Mouse (Mus musculus) spleen, adult 10 weeks (tissue): ENCODE results near the gene Matk. TPM values are rescaled to one million over a fixed set of nuclear protein-coding genes. Genes with fewer than 3 reads are reported as not detected.

Source experiments
- polyA plus RNA-seq: library from polyadenylated mRNA; stranded (reverse); fragments of 350-450 nt; fragmentation: Illumina TruSeq; extraction: RNeasy Lipid Tissue Mini Kit (QIAGEN cat#74804); gene quantifications from one replicate; pipeline ENCODE4 v1.2.3, GENCODE M21; 2015; ENCODE audit warnings: low replicate concordance; ENCODE audit not compliant: insufficient read depth

Gene Matk
- polyA plus RNA-seq = 4.6 TPM

GRCm38 (mm10) chr10:81252424-81253419 lies at the start of gene Matk:
Matk (plus strand) TSS chr10:81252935.

GRCm38 (mm10) chr10:81230438-81231332 lies 22.1 kb upstream of the Matk start, which contains the start of gene Atcay:
Atcay (minus strand) TSS chr10:81230833.

GRCm38 (mm10) chr10:81232580-81233225 lies 20.0 kb upstream of the Matk start, which contains the start of gene Zfr2:
Zfr2 (plus strand) TSS chr10:81233155.

GRCm38 (mm10) chr10:81266211-81267105 lies 13.7 kb downstream of the Matk start, which contains the start of the genes Mrpl54 and Apba3:
Mrpl54 (minus strand) TSS chr10:81266934.
Apba3 (plus strand) TSS chr10:81266960.

GRCm38 (mm10) chr10:81291511-81292104 lies 38.9 kb downstream of the Matk start, which contains the start of gene Tjp3:
Tjp3 (minus strand) TSS chr10:81291581.

GRCm38 (mm10) chr10:81292554-81293333 lies 40.0 kb downstream of the Matk start, which contains the start of gene Pip5k1c:
Pip5k1c (plus strand) TSS chr10:81292963.

Other genes starting within 250 kb of the Matk start
- 1.0 TPM for gene Gng7, start 238.0 kb upstream of the Matk start, polyA plus RNA-seq
- not detected for gene Diras1, start 227.3 kb upstream of the Matk start, polyA plus RNA-seq
- 3.3 TPM for gene Slc39a3, start 215.5 kb upstream of the Matk start, polyA plus RNA-seq
- 21.1 TPM for gene Sgta, start 192.8 kb upstream of the Matk start, polyA plus RNA-seq
- 4.1 TPM for gene Thop1, start 182.9 kb upstream of the Matk start, polyA plus RNA-seq
- not detected for gene Creb3l3, start 154.1 kb upstream of the Matk start, polyA plus RNA-seq
- gene Map2k2, start 147.0 kb upstream of the Matk start, polyA plus RNA-seq = 27.7 TPM
- 14.0 TPM for gene Zbtb7a, start 117.7 kb upstream of the Matk start, polyA plus RNA-seq
- gene Pias4, start 85.0 kb upstream of the Matk start, polyA plus RNA-seq = 10.8 TPM
- 451 TPM for gene Eef2, start 76.3 kb upstream of the Matk start, polyA plus RNA-seq
- gene Dapk3, start 69.9 kb upstream of the Matk start, polyA plus RNA-seq = 8.6 TPM
- not detected for gene 4930442H23Rik, start 69.1 kb upstream of the Matk start, polyA plus RNA-seq
- not detected for gene Nmrk2, start 50.9 kb upstream of the Matk start, polyA plus RNA-seq
- 1.2 TPM for gene Atcay, start 22.1 kb upstream of the Matk start, polyA plus RNA-seq
- 1.5 TPM for gene Zfr2, start 19.8 kb upstream of the Matk start, polyA plus RNA-seq
- gene Mrpl54, start 14.0 kb downstream of the Matk start, polyA plus RNA-seq = 28.9 TPM
- gene Apba3, start 14.0 kb downstream of the Matk start, polyA plus RNA-seq = 11.9 TPM
- 2.6 TPM for gene Tjp3, start 38.6 kb downstream of the Matk start, polyA plus RNA-seq
- gene Pip5k1c, start 40.0 kb downstream of the Matk start, polyA plus RNA-seq = 26.7 TPM
- gene Cactin, start 68.2 kb downstream of the Matk start, polyA plus RNA-seq = 5.0 TPM
- gene Tbxa2r, start 75.8 kb downstream of the Matk start, polyA plus RNA-seq = 3.0 TPM
- gene Gipc3, start 90.3 kb downstream of the Matk start, polyA plus RNA-seq = 0.59 TPM
- gene Hmg20b, start 97.5 kb downstream of the Matk start, polyA plus RNA-seq = 30.0 TPM
- gene Mfsd12, start 104.6 kb downstream of the Matk start, polyA plus RNA-seq = 2.8 TPM
- gene 4930404N11Rik, start 112.9 kb downstream of the Matk start, polyA plus RNA-seq = 0.18 TPM
- 7.7 TPM for gene Fzr1, start 125.6 kb downstream of the Matk start, polyA plus RNA-seq
- gene Dohh, start 131.5 kb downstream of the Matk start, polyA plus RNA-seq = 1.9 TPM
- gene Gm48551, start 131.5 kb downstream of the Matk start, polyA plus RNA-seq = 3.2 TPM
- 0.43 TPM for gene Gm48552, start 136.1 kb downstream of the Matk start, polyA plus RNA-seq
- 9.5 TPM for gene Smim24, start 140.1 kb downstream of the Matk start, polyA plus RNA-seq
- 9.4 TPM for gene Nfic, start 202.7 kb downstream of the Matk start, polyA plus RNA-seq
- 0.15 TPM for gene Celf5, start 229.8 kb downstream of the Matk start, polyA plus RNA-seq
- 27.7 TPM for gene Ncln, start 243.5 kb downstream of the Matk start, polyA plus RNA-seq
- 15.6 TPM for gene S1pr4, start 247.2 kb downstream of the Matk start, polyA plus RNA-seq